In the genomic region with DNA sequence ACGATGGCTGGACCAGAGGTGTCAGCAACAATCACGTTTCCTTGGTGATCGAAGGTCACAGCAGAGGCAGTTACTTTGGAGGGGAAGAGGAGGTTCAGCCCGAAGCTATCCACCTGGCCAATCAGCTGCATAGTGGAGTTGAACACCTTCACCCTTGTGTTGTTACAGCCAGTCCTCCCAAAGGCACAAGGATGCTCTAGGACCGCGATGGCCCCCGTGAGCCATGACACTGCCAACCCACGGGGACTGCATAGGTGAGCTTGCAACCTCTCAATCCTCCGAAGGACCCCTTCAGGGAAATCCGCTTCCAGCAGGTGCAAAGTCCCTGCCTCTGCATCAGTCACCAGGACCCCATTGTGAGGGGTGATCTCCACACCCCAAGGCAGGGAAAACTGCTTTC, we compare ENCODE assay signal across 8 mouse cellular contexts. TPM values are rescaled to one million over a fixed set of nuclear protein-coding genes. Genes with fewer than 3 reads are reported as not detected.
DNase-seq lines count a peak whose midpoint lies in the region; ATAC-seq and TF ChIP-seq lines count a peak whose summit lies in the region.

No protein-coding gene starts in this region.

- WGBS in spleen, adult 2 months, result 80% methylated on average over 10 of the region's 10 CpGs
- 47% methylated on average over 10 of the region's 10 CpGs for WGBS in liver, embryonic 13.5 days (ENCODE audit: insufficient replicate concordance)
- 74% methylated on average over 10 of the region's 10 CpGs for WGBS in stomach, postnatal 0 days

- peak overlapping the region; percentile 73; the same call in 1 of the 2 replicates for H3K4me3 ChIP-seq in spleen, adult 2 months (ENCODE audit: extremely low read depth, insufficient read depth, insufficient read length)
- peak overlapping the region; percentile 63 for H3K4me3 ChIP-seq in liver, embryonic 13.5 days (replicated peaks)
- peak overlapping the region; percentile 59 for H3K4me3 ChIP-seq in stomach, postnatal 0 days (ENCODE audit: low read depth, low read length)

- TF ChIP-seq EP300 in stomach, postnatal 0 days (optimal IDR thresholded peaks at IDR 0.05), result no peak

- ATAC-seq in liver, embryonic 13.5 days (ENCODE audit: low read depth), result no peak
- no peak for ATAC-seq in stomach, postnatal 0 days (ENCODE audit: low FRiP score, low TSS enrichment)

- H3K9ac ChIP-seq in liver, embryonic 13.5 days, result no peak overlapping the region
- no peak overlapping the region for H3K9ac ChIP-seq in stomach, postnatal 0 days (ENCODE audit: low read length)

- no peak for TF ChIP-seq POLR2A in spleen, adult 2 months (IDR thresholded peaks at IDR 0.05; ENCODE audit: low read depth, low read length)

- no peak for TF ChIP-seq CTCF in spleen, adult 2 months (IDR thresholded peaks at IDR 0.05; ENCODE audit: extremely low read depth, insufficient read depth, insufficient read length, insufficient replicate concordance)
- no peak for TF ChIP-seq CTCF in stomach, postnatal 0 days (IDR thresholded peaks at IDR 0.05; ENCODE audit: low read depth)

- H3K27ac ChIP-seq in spleen, adult 2 months (ENCODE audit: insufficient read depth, low read length), result no peak overlapping the region
- H3K27ac ChIP-seq in liver, embryonic 13.5 days, result no peak overlapping the region
- no peak overlapping the region for H3K27ac ChIP-seq in stomach, postnatal 0 days (replicated peaks)

- H3K4me1 ChIP-seq in spleen, adult 2 months (ENCODE audit: control insufficient read depth, insufficient read depth, insufficient read length), result peaks cover 7% of the 10 kb centered on the region
- H3K4me1 ChIP-seq in liver, embryonic 13.5 days (replicated peaks), result peaks cover 10% of the 10 kb centered on the region
- H3K4me1 ChIP-seq in stomach, postnatal 0 days (replicated peaks; ENCODE audit: control insufficient read depth, insufficient read depth), result no peaks in the 10 kb centered on the region

- no peaks in the 10 kb centered on the region for H3K36me3 ChIP-seq in spleen, adult 2 months (ENCODE audit: control insufficient read depth, insufficient read depth, low read length)
- no peaks in the 10 kb centered on the region for H3K36me3 ChIP-seq in liver, embryonic 13.5 days
- no peaks in the 10 kb centered on the region for H3K36me3 ChIP-seq in stomach, postnatal 0 days (ENCODE audit: control insufficient read depth, insufficient read depth, low read length)

- H3K27me3 ChIP-seq in spleen, adult 2 months (ENCODE audit: control insufficient read depth, insufficient read depth, low read length), result no peaks in the 10 kb centered on the region
- peaks cover 24% of the 10 kb centered on the region for H3K27me3 ChIP-seq in liver, embryonic 13.5 days
- no peaks in the 10 kb centered on the region for H3K27me3 ChIP-seq in stomach, postnatal 0 days (ENCODE audit: control insufficient read depth, insufficient read depth, low read length)

- peak overlapping the region; percentile 89 for H3K4me2 ChIP-seq in liver, embryonic 13.5 days
- peak overlapping the region; percentile 96 for H3K4me2 ChIP-seq in stomach, postnatal 0 days (replicated peaks; ENCODE audit: low read depth)

- DNase-seq in embryo, embryonic 9.5 days (ENCODE audit: extremely low spot score), result peak; percentile 9
- DNase-seq in embryo, embryonic 11 days, result no peak
- DNase-seq in spleen, adult 2 months (ENCODE audit: low read depth in 1 of 2, low spot score in 2 of 2), result no peak
- no peak for DNase-seq in spleen, adult 18-20 months
- no peak for DNase-seq in liver, embryonic 13.5 days
- no peak for DNase-seq in stomach, postnatal 0 days (ENCODE audit: low spot score)
- DNase-seq in right cerebral cortex, postnatal 10 days (ENCODE audit: low spot score in 2 of 2), result no peak
- DNase-seq in testis, postnatal 10 days (ENCODE audit: low spot score), result no peak

- H3K9me3 ChIP-seq in liver, embryonic 13.5 days (replicated peaks), result no peaks in the 10 kb centered on the region
- H3K9me3 ChIP-seq in stomach, postnatal 0 days (ENCODE audit: control insufficient read depth, low read length), result no peaks in the 10 kb centered on the region

RNA-seq across cellular contexts. Expression of gene Nhlrc1, which starts 0.9 kb away (rescaled TPM):
- 0.95 and 1.00 TPM in 2 replicates for polyA plus RNA-seq in spleen, adult 2 months (2012; rRNA removed)
- 0.63 and 0.73 TPM in 2 replicates for polyA plus RNA-seq in liver, embryonic 13.5 days (2015; fragmentation: Nextera tagmentation; extraction: Ambion mirVana)
- 3.6 and 3.8 TPM in 2 replicates for polyA plus RNA-seq in stomach, postnatal 0 days (2015; fragmentation: Nextera tagmentation; extraction: Ambion mirVana)

RNA-seq across cellular contexts. Expression of gene Kdm1b, which starts 29.6 kb away (rescaled TPM):
- polyA plus RNA-seq in spleen, adult 2 months (2012; rRNA removed), result 5.3 and 7.3 TPM in 2 replicates
- 3.0 and 4.6 TPM in 2 replicates for polyA plus RNA-seq in liver, embryonic 13.5 days (2015; fragmentation: Nextera tagmentation; extraction: Ambion mirVana)
- polyA plus RNA-seq in stomach, postnatal 0 days (2015; fragmentation: Nextera tagmentation; extraction: Ambion mirVana), result 10.1 and 11.1 TPM in 2 replicates

RNA-seq across cellular contexts. Expression of gene Tpmt, which starts 30.8 kb away (rescaled TPM):
- polyA plus RNA-seq in spleen, adult 2 months (2012; rRNA removed), result 0.52 and 0.57 TPM in 2 replicates
- 11.1 and 12.9 TPM in 2 replicates for polyA plus RNA-seq in liver, embryonic 13.5 days (2015; fragmentation: Nextera tagmentation; extraction: Ambion mirVana)
- 10.0 and 10.2 TPM in 2 replicates for polyA plus RNA-seq in stomach, postnatal 0 days (2015; fragmentation: Nextera tagmentation; extraction: Ambion mirVana)
